42 mouse cellular contexts compared by ENCODE assay signal in genomic region chr3:93592976-93593375, GRCm38 (mm10). TPM values are rescaled to one million over a fixed set of nuclear protein-coding genes. Genes with fewer than 3 reads are reported as not detected.
"Had no signal": no experiment of that assay in that cellular context is flagged by ENCODE, and none has a peak within 500 bp of the region (broad histone marks: within the 10 kb centered on the region; RNA-seq: fewer than 3 reads in every experiment).

No protein-coding gene starts in this region.

- H3K4me3 ChIP-seq: heart, embryonic 12.5 days; heart, embryonic 13.5 days; heart, embryonic 15.5 days; hindbrain, embryonic 10.5 days; hindbrain, embryonic 12.5 days; hindbrain, embryonic 13.5 days; hindbrain, embryonic 15.5 days; intestine, embryonic 15.5 days; kidney, embryonic 15.5 days; layer of hippocampus, adult 2 months; left cerebral cortex, adult 2 months had no signal

- H3K36me3 ChIP-seq: heart, embryonic 12.5 days; heart, embryonic 13.5 days; heart, embryonic 15.5 days; hindbrain, embryonic 10.5 days; hindbrain, embryonic 12.5 days; hindbrain, embryonic 13.5 days; hindbrain, embryonic 15.5 days; intestine, embryonic 15.5 days; kidney, embryonic 15.5 days had no signal

- H3K27me3 ChIP-seq: heart, embryonic 12.5 days; heart, embryonic 13.5 days; heart, embryonic 15.5 days; hindbrain, embryonic 12.5 days; hindbrain, embryonic 15.5 days; intestine, embryonic 15.5 days; kidney, embryonic 15.5 days had no signal

- H3K9me3 ChIP-seq: heart, embryonic 12.5 days; heart, embryonic 13.5 days; heart, embryonic 15.5 days; hindbrain, embryonic 10.5 days; hindbrain, embryonic 12.5 days; hindbrain, embryonic 13.5 days; hindbrain, embryonic 15.5 days; intestine, embryonic 15.5 days; kidney, embryonic 15.5 days had no signal

- DNase-seq: layer of hippocampus, adult 9-11 months; layer of hippocampus, postnatal 36 days had no signal

- H3K4me2 ChIP-seq: heart, embryonic 12.5 days; heart, embryonic 13.5 days; heart, embryonic 15.5 days; hindbrain, embryonic 12.5 days; hindbrain, embryonic 13.5 days; hindbrain, embryonic 14.5 days; hindbrain, embryonic 15.5 days; intestine, embryonic 15.5 days; kidney, embryonic 15.5 days had no signal

- H3K27ac ChIP-seq: heart, embryonic 13.5 days; heart, embryonic 15.5 days; hindbrain, embryonic 10.5 days; hindbrain, embryonic 12.5 days; hindbrain, embryonic 13.5 days; hindbrain, embryonic 14.5 days; hindbrain, embryonic 15.5 days; hindbrain, postnatal 0 days; intestine, embryonic 15.5 days; kidney, embryonic 15.5 days; layer of hippocampus, adult 2 months; left cerebral cortex, adult 2 months had no signal

- H3K4me1 ChIP-seq: heart, embryonic 12.5 days; hindbrain, embryonic 15.5 days; intestine, embryonic 15.5 days had no signal

- ATAC-seq: hindbrain, embryonic 16.5 days; hindbrain, postnatal 0 days; inflammation-experienced regulatory T-cells, adult 6 months; intestine, embryonic 15.5 days; intestine, embryonic 16.5 days; intestine, postnatal 0 days had no signal

- H3K9ac ChIP-seq: heart, embryonic 12.5 days; heart, embryonic 13.5 days; heart, embryonic 15.5 days; hindbrain, embryonic 12.5 days; hindbrain, embryonic 13.5 days; hindbrain, embryonic 14.5 days; hindbrain, embryonic 15.5 days; intestine, embryonic 15.5 days; kidney, embryonic 15.5 days had no signal

RNA-seq across cellular contexts. Expression of gene Tdpoz2, which starts 59.5 kb away (rescaled TPM):
- total RNA-seq: heart, postnatal 10 days; heart, postnatal 14 days; heart, postnatal 25 days; heart, postnatal 36 days; heart, postnatal 4 days; hematopoietic stem cell, adult 5-6 weeks; hindbrain, postnatal 0 days; layer of hippocampus, adult 18-20 months; layer of hippocampus, adult 2 months; layer of hippocampus, adult 8-10 months; layer of hippocampus, postnatal 10 days; layer of hippocampus, postnatal 14 days; layer of hippocampus, postnatal 25 days; layer of hippocampus, postnatal 36 days; left cerebral cortex, adult 18-20 months; left cerebral cortex, adult 2 months; left cerebral cortex, adult 8-10 months; left cerebral cortex, postnatal 10 days had no signal
- polyA plus RNA-seq: heart, embryonic 12.5 days; heart, embryonic 13.5 days; heart, embryonic 14.5 days; heart, embryonic 15.5 days; heart, embryonic 16.5 days; heart, postnatal 0 days; hindbrain, embryonic 10.5 days; hindbrain, embryonic 11.5 days; hindbrain, embryonic 12.5 days; hindbrain, embryonic 13.5 days; hindbrain, embryonic 14.5 days; hindbrain, embryonic 15.5 days; hindbrain, embryonic 16.5 days; hindbrain, postnatal 0 days; inflammation-experienced regulatory T-cells, adult 6 months; intestine, embryonic 14.5 days; intestine, embryonic 15.5 days; intestine, embryonic 16.5 days; intestine, postnatal 0 days; kidney, adult 2 months; kidney, embryonic 14.5 days; kidney, embryonic 15.5 days; kidney, embryonic 16.5 days; large intestine, adult 2 months had no signal
